Mouse (Mus musculus): ENCODE data around the gene Trpm3.

DNA sequence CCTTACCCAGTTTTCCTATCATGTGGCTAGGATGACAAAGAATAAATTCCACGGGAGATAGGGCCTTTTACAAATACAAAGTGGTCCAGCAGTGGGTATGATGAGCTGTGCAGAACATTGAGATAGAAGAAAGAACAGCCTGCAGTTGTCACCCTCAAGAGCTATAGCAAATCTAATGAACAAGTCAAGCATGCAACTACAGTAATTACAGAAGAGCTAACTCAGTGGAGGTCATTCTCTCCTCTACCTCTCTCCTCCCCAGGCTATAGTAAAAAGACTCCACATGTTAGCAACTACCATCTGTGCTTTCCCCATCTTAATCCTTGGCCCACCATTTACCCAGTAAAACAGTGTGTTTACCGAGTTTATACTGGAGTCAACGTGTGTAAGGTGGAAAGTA lies 629.4 kb downstream of the Trpm3 start:
- TF ChIP-seq POLR2A (IDR thresholded peaks at IDR 0.05; ENCODE audit: insufficient read depth, low read length) (no peak), CTCF (IDR thresholded peaks at IDR 0.05; ENCODE audit: low read depth, low read length) (no peak)
